Mouse (Mus musculus) MEL (cell line): ENCODE measurements around the gene Skint6. TPM values are rescaled to one million over a fixed set of nuclear protein-coding genes. Genes with fewer than 3 reads are reported as not detected.

Source experiments
- DNase-seq: peaks from one replicate; pipeline ENCODE4 v3.0.0; 2011; ENCODE audit warnings: low read depth, low spot score
- H3K27ac ChIP-seq: 2 replicates; pipeline ENCODE4 v1.5.1; 2012; ENCODE audit warnings: low read depth, mild to moderate bottlenecking, control low read depth, low read length, moderate library complexity; ENCODE audit not compliant: control insufficient read depth
- H3K27me3 ChIP-seq, 2 experiments: fragments of 150-350 bp in 1 of 2; sonication (generic) in 1 of 2; 2 replicates each; pipeline ENCODE4 v1.6.1; 2012; ENCODE audit warnings: low read length in 2 of 2, mild to moderate bottlenecking in 2 of 2, improper control_type of control experiment in 1 of 2, moderate library complexity in 1 of 2; ENCODE audit not compliant: insufficient read depth in 2 of 2, control insufficient read depth in 1 of 2
- H3K36me3 ChIP-seq, 2 experiments: 2 replicates each; pipeline ENCODE4 v1.6.1; 2012 to 2014; ENCODE audit warnings: low read length in 2 of 2, improper control_type of control experiment in 1 of 2, inconsistent platforms in 1 of 2, mild to moderate bottlenecking in 1 of 2; ENCODE audit not compliant: insufficient read depth in 2 of 2, control insufficient read depth in 1 of 2
- H3K4me1 ChIP-seq, 2 experiments: fragments of 150-350 bp in 1 of 2; sonication (generic) in 1 of 2; 2 replicates each; pipeline ENCODE4 v1.6.1; 2012; ENCODE audit warnings: low read length in 2 of 2, improper control_type of control experiment in 1 of 2, mild to moderate bottlenecking in 1 of 2; ENCODE audit not compliant: insufficient read depth in 2 of 2, control insufficient read depth in 1 of 2
- H3K4me3 ChIP-seq, 2 experiments: fragments of 150-350 bp in 1 of 2; sonication (generic) in 1 of 2; 2 replicates each; pipeline ENCODE4 v1.5.1; 2012; ENCODE audit warnings: low read depth in 2 of 2, low read length in 2 of 2, mild to moderate bottlenecking in 2 of 2, moderate library complexity in 2 of 2, control low read depth in 1 of 2, improper control_type of control experiment in 1 of 2; ENCODE audit not compliant: control insufficient read depth in 1 of 2, insufficient read depth in 1 of 2
- H3K79me2 ChIP-seq: 2 replicates; pipeline ENCODE4 v1.6.1; 2012; ENCODE audit warnings: mild to moderate bottlenecking, low read length, moderate library complexity; ENCODE audit not compliant: control insufficient read depth, poor library complexity, insufficient read depth
- H3K9ac ChIP-seq: 2 replicates; pipeline ENCODE4 v1.6.1; 2012; ENCODE audit warnings: low read depth, mild to moderate bottlenecking, control low read depth, low read length, moderate library complexity; ENCODE audit not compliant: control insufficient read depth, poor library complexity, severe bottlenecking
- H3K9me3 ChIP-seq: fragments of 150-350 bp; sonication (generic); replicated peaks from 2 replicates; pipeline ENCODE4 v1.6.1; 2012; ENCODE audit warnings: mild to moderate bottlenecking, low read length, improper control_type of control experiment, moderate library complexity; ENCODE audit not compliant: insufficient read depth
- BHLHE40 ChIP-seq: IDR thresholded peaks from 2 replicates; pipeline ENCODE4 v1.6.1; 2012; ENCODE audit warnings: low read depth, mild to moderate bottlenecking, inconsistent platforms, low read length, improper control_type of control experiment, borderline replicate concordance
- CTCF ChIP-seq, 3 experiments: IDR thresholded peaks in 2 of 3; conservative IDR thresholded peaks in 1 of 3; 2 replicates each; pipeline ENCODE4 v1.5.1; 2011 to 2012; ENCODE audit warnings: low read length in 3 of 3, low read depth in 2 of 3, mild to moderate bottlenecking in 2 of 3, improper control_type of control experiment in 1 of 3, inconsistent platforms in 1 of 3, mixed read lengths in 1 of 3, moderate library complexity in 1 of 3; ENCODE audit not compliant: control insufficient read depth in 1 of 3, insufficient read depth in 1 of 3, poor library complexity in 1 of 3, severe bottlenecking in 1 of 3
- E2F4 ChIP-seq: IDR thresholded peaks from 2 replicates; pipeline ENCODE4 v1.6.1; 2011; ENCODE audit warnings: low read depth, low read length, improper control_type of control experiment, borderline replicate concordance
- EP300 ChIP-seq, 2 experiments: IDR thresholded peaks; 2 replicates each; pipeline ENCODE4 v1.6.1; 2011; ENCODE audit warnings: improper control_type of control experiment in 2 of 2, low read length in 2 of 2, low read depth in 1 of 2, mild to moderate bottlenecking in 1 of 2
- MAX ChIP-seq: IDR thresholded peaks from 2 replicates; pipeline ENCODE4 v1.6.1; 2011; ENCODE audit warnings: low read length, improper control_type of control experiment
- MEF2A ChIP-seq: IDR thresholded peaks from 2 replicates; pipeline ENCODE4 v1.6.1; 2014; ENCODE audit warnings: low read depth, mild to moderate bottlenecking, inconsistent platforms, low read length, improper control_type of control experiment; ENCODE audit not compliant: poor library complexity, insufficient replicate concordance, severe bottlenecking; ENCODE audit errors: extremely low read depth
- POLR2A ChIP-seq, 2 experiments: IDR thresholded peaks; 2 replicates each; pipeline ENCODE4 v1.6.1; 2011 to 2012; ENCODE audit warnings: low read length in 2 of 2, mild to moderate bottlenecking in 2 of 2, control low read depth in 1 of 2, improper control_type of control experiment in 1 of 2, low read depth in 1 of 2, moderate library complexity in 1 of 2; ENCODE audit not compliant: control insufficient read depth in 1 of 2, insufficient read depth in 1 of 2, poor library complexity in 1 of 2
- POLR2AphosphoS2 ChIP-seq: IDR thresholded peaks from 2 replicates; pipeline ENCODE4 v1.6.1; 2011; ENCODE audit warnings: low read length, improper control_type of control experiment
- RAD21 ChIP-seq: IDR thresholded peaks from 2 replicates; pipeline ENCODE4 v1.6.1; 2011; ENCODE audit warnings: mild to moderate bottlenecking, low read depth, low read length, improper control_type of control experiment
- TCF12 ChIP-seq: IDR thresholded peaks from 2 replicates; pipeline ENCODE4 v1.6.1; 2014; ENCODE audit warnings: low read depth, mild to moderate bottlenecking, inconsistent platforms, low read length, improper control_type of control experiment, moderate library complexity
- UBTF ChIP-seq: IDR thresholded peaks from 2 replicates; pipeline ENCODE4 v1.6.1; 2012; ENCODE audit warnings: low read depth, mild to moderate bottlenecking, inconsistent platforms, low read length, improper control_type of control experiment, moderate library complexity, borderline replicate concordance; ENCODE audit not compliant: insufficient read depth
- USF1 ChIP-seq: IDR thresholded peaks from 2 replicates; pipeline ENCODE4 v1.6.1; 2014; ENCODE audit warnings: low read depth, mild to moderate bottlenecking, inconsistent platforms, low read length, improper control_type of control experiment, moderate library complexity
- ZC3H11A ChIP-seq: IDR thresholded peaks from 2 replicates; pipeline ENCODE4 v1.6.1; 2012; ENCODE audit warnings: low read depth, mild to moderate bottlenecking, inconsistent platforms, low read length, improper control_type of control experiment
- ZNF384 ChIP-seq: IDR thresholded peaks from 2 replicates; pipeline ENCODE4 v1.6.1; 2012; ENCODE audit warnings: low read depth, mild to moderate bottlenecking, inconsistent platforms, low read length, improper control_type of control experiment
- polyA plus RNA-seq, 2 experiments: library from polyadenylated mRNA; stranded (reverse) in 1 of 2; unstranded in 1 of 2; fragments of >175 nt in 1 of 2; fragments of >200 nt in 1 of 2; gene quantifications; 2 replicates each; pipeline versions ENCODE4 v1.2.1 to v1.2.4; 2012; ENCODE audit warnings: low replicate concordance in 2 of 2, low read depth in 1 of 2; ENCODE audit not compliant: insufficient read length in 2 of 2, insufficient read depth in 1 of 2, missing spikeins in 1 of 2
- total RNA-seq: library from RNA; depleted of rRNA; stranded (reverse); fragments of 300-350 nt; gene quantifications from 2 replicates; pipeline ENCODE4 v1.2.3, GENCODE M21; 2012

Gene Skint6
- total and polyA plus RNA-seq, 3 experiments = not detected

DNA sequence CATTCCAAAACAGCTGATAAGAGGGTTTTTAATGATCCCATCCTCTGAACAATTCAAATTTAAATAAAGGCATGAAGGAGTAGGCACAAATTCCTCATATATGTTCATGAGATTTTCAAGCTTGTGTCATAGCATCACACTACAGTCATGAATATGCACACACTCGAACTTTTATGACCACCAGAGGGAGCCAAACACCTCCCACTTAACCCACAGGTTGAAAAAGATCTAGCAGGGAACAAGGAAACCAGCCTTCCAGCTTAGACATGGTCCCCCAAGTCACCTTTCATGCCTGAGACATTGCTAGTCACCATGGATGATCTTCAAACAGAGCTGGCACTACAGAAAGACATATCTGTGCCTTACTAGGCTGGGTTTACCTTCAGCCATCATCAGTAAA is 496.1 kb downstream of the Skint6 start:
- no peaks in the 10 kb centered on the region for H3K79me2 ChIP-seq
- H3K9me3 ChIP-seq = no peaks in the 10 kb centered on the region
- no peak for DNase-seq
- H3K4me3 ChIP-seq = no peak overlapping the region
- TF ChIP-seq MEF2A = no peak
- H3K4me1 ChIP-seq = no peaks in the 10 kb centered on the region
- no peaks in the 10 kb centered on the region for H3K36me3 ChIP-seq
- no peaks in the 10 kb centered on the region for H3K27me3 ChIP-seq
- H3K27ac ChIP-seq = no peak overlapping the region
- no peak overlapping the region for H3K9ac ChIP-seq

DNA sequence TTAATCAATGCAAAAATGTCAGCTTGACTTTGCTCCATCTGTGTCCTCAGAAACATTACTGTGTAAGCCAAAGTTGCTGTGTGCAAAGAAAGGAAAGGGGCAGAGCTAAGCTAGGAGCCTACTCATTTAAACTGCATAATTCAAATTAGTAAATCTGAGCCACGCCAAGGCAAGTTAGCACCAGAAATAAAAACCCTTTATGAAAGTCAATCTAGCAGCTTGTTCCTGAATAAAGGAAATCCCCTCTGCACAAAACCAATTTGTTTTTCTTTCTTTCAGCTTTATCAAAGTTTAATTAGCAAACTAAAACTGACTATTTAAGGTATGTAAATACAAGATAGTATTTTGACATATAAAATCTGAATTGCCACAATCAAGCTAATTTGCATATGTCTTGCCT is 512.0 kb downstream of the Skint6 start, which contains the start of gene Skint10:
Skint10 (minus strand) TSS at position 101 of the 400 bp plus-strand sequence.
- no peaks in the 10 kb centered on the region for H3K9me3 ChIP-seq
- no peak within 1 kb of the TSS for H3K9ac ChIP-seq
- H3K4me1 ChIP-seq = no peaks in the 10 kb centered on the region
- H3K27me3 ChIP-seq = no peaks in the 10 kb centered on the region
- no peak within 1 kb of the TSS for H3K27ac ChIP-seq
- TF ChIP-seq BHLHE40 = no peak
- TF ChIP-seq USF1 = no peak
- TF ChIP-seq E2F4 = no peak
- TF ChIP-seq RAD21 = no peak
- no peak for TF ChIP-seq POLR2AphosphoS2
- no peak for TF ChIP-seq TCF12
- no peak for TF ChIP-seq CTCF (IDR thresholded peaks at IDR 0.05 in 2 of 3, conservative IDR thresholded peaks at IDR 0.05 in 1 of 3; ENCODE audit: control insufficient read depth in 1 of 3, insufficient read depth in 1 of 3, low read depth in 2 of 3, low read length in 3 of 3, poor library complexity in 1 of 3, severe bottlenecking in 1 of 3)
- no peak for TF ChIP-seq EP300 (IDR thresholded peaks at IDR 0.05; ENCODE audit: low read depth in 1 of 2, low read length in 2 of 2)
- TF ChIP-seq ZC3H11A = no peak
- TF ChIP-seq UBTF = no peak
- TF ChIP-seq MAX = no peak
- TF ChIP-seq POLR2A (IDR thresholded peaks at IDR 0.05; ENCODE audit: control insufficient read depth in 1 of 2, insufficient read depth in 1 of 2, low read depth in 1 of 2, low read length in 2 of 2, poor library complexity in 1 of 2) = no peak
- no peak for TF ChIP-seq ZNF384
- no peaks in the 10 kb centered on the region for H3K79me2 ChIP-seq
- no peaks in the 10 kb centered on the region for H3K36me3 ChIP-seq
- no peak for DNase-seq
- H3K4me3 ChIP-seq = no peak within 1 kb of the TSS
